Mouse (Mus musculus) common myeloid progenitor, adult 5-6 weeks (primary cell): ENCODE measurements around the gene Chac2. TPM values are rescaled to one million over a fixed set of nuclear protein-coding genes. Genes with fewer than 3 reads are reported as not detected.

Source experiments
- total RNA-seq: library from RNA; stranded (forward); fragments of 200-1000, 187-1606 nt; gene quantifications from 2 replicates; pipeline ENCODE4 v1.2.3, GENCODE M21; 2017

The Chac2 gene
- total RNA-seq, 1 experiment from 2014 or later: 22.8 TPM

Other genes starting within 250 kb of the Chac2 start
- gene Psme4, start 214.6 kb downstream of the Chac2 start, total RNA-seq: 54.2 and 64.1 TPM in 2 replicates
- not detected in 2 replicates for gene Gpr75, start 101.0 kb downstream of the Chac2 start, total RNA-seq
- 12.9 and 17.5 TPM in 2 replicates for gene Asb3, start 100.9 kb downstream of the Chac2 start, total RNA-seq
- 41.2 and 43.9 TPM in 2 replicates for gene Erlec1, start 32.0 kb downstream of the Chac2 start, total RNA-seq
- not detected in 2 replicates for gene Gm17332, start 196.1 kb upstream of the Chac2 start, total RNA-seq